Mouse (Mus musculus): ENCODE data around the gene Coasy.

- TF ChIP-seq CTCF (conservative IDR thresholded peaks at IDR 0.05; ENCODE audit: low read length) (no peak), NANOG (IDR thresholded peaks at IDR 0.05; ENCODE audit: borderline replicate concordance, low read length) (no peak)
Measured at GRCm38 (mm10) chr11:101112186-101112585, 29.8 kb downstream of the Coasy start.
